Mouse (Mus musculus) spleen, postnatal 0 days (tissue): ENCODE measurements around the gene Ppp2r1a. TPM values are rescaled to one million over a fixed set of nuclear protein-coding genes. Genes with fewer than 3 reads are reported as not detected.

Experiments used
- polyA plus RNA-seq: library from polyadenylated mRNA; unstranded; fragments of >200 nt; fragmentation: Nextera tagmentation; extraction: Ambion mirVana; gene quantifications from 2 replicates; pipeline ENCODE4 v1.2.1, GENCODE M21; 2015

Ppp2r1a gene
- polyA plus RNA-seq: 116 and 142 TPM in 2 replicates

GRCm38 (mm10) chr17:20944985-20945891, at the start of gene Ppp2r1a:
TSS of gene Ppp2r1a (plus strand) at chr17:20945311.

GRCm38 (mm10) chr17:20904991-20905390, 40.1 kb upstream of the Ppp2r1a start, which contains the start of gene Vmn1r231:
TSS of gene Vmn1r231 (minus strand) at chr17:20905091.

GRCm38 (mm10) chr17:20919614-20920013, 25.5 kb upstream of the Ppp2r1a start, which contains the start of gene Vmn1r232:
TSS of gene Vmn1r232 (minus strand) at chr17:20919714.

GRCm38 (mm10) chr17:20996364-20996763, 51.3 kb downstream of the Ppp2r1a start, which contains the start of gene Vmn1r233:
TSS of gene Vmn1r233 (minus strand) at chr17:20996464.

GRCm38 (mm10) chr17:21008382-21009331, 63.5 kb downstream of the Ppp2r1a start, which contains the start of gene Zfp160:
TSS of gene Zfp160 (plus strand) at chr17:21008903.

Other genes with a start within 250 kb of the Ppp2r1a start
- gene Vmn1r227, start 215.5 kb upstream of the Ppp2r1a start, polyA plus RNA-seq: not detected in 2 replicates
- not detected in 2 replicates for gene Vmn1r228, start 159.2 kb upstream of the Ppp2r1a start, polyA plus RNA-seq
- not detected in 2 replicates for gene Vmn1r229, start 133.8 kb upstream of the Ppp2r1a start, polyA plus RNA-seq
- not detected in 2 replicates for gene Vmn1r230, start 104.9 kb upstream of the Ppp2r1a start, polyA plus RNA-seq
- gene Vmn1r231, start 40.2 kb upstream of the Ppp2r1a start, polyA plus RNA-seq: not detected in 2 replicates
- not detected in 2 replicates for gene Vmn1r232, start 25.6 kb upstream of the Ppp2r1a start, polyA plus RNA-seq
- gene Vmn1r233, start 51.2 kb downstream of the Ppp2r1a start, polyA plus RNA-seq: not detected in 2 replicates
- 8.2 and 9.2 TPM in 2 replicates for gene Zfp160, start 63.6 kb downstream of the Ppp2r1a start, polyA plus RNA-seq